Mouse (Mus musculus) mouse trophoblast stem cell (cell line): Measurements from ENCODE around the gene Eng.

Experiments
- in situ Hi-C, 2 experiments: fragments of 300-500 bp; cut with MseI, MboI; formaldehyde crosslinking; loops; 2 replicates in 1 of 2; 3 replicates in 1 of 2; pipeline ENCODE4 v1.15.1; 2025

Eng gene

DNA sequence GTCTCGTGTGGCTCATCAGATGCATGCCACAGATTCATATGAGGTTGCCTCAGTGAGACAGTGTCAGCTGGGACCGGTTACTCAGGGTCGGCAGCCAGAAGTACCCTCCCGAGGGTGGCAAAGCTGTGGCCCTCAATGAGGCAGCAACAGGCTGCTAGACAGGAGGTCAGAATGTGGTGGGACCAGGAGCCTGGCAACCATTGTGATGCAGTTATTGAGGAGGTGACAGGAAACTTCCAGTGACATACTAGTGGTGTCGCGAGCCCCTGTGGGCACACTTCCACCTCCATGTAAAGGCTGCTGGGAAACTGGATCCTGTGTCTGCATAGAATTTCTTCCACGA lies 24.9 kb upstream of the Eng start, which contains the start of gene Ak1:
Gene Ak1 (plus strand): TSS at position 242 of the 343 bp plus-strand sequence.
- in situ Hi-C loops, result no loop called here

DNA sequence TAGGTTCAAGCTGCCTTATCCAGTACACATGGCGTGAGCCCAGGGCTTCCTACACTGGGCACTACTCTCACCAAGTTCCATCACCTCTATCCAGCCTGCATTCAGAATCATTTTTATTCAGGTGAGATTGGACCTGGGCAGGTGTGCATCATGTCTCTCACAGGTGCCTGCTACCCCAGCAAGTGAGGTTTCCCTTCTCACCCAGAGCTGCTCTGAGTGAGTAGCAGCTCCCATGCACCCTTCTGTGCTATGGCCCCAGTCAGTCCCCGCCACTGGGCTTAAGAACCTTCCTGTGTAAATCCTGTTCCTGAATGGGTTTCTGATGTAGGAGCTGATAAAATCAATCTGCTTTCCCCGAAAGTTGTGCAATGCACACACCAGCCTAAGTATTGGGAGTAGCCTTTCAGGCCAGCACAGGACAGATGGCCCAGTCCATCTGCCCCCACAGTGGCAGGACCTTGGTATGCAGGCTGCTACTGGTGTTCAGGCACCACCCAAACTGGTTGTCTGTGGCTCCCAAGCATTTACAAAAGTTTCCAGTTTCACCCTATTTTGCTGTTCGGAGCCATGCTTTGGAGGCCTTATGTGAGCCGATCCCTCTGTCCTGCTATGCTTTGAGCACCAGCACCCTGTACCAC lies 22.2 kb upstream of the Eng start:
- in situ Hi-C loops, result no loop called here

DNA sequence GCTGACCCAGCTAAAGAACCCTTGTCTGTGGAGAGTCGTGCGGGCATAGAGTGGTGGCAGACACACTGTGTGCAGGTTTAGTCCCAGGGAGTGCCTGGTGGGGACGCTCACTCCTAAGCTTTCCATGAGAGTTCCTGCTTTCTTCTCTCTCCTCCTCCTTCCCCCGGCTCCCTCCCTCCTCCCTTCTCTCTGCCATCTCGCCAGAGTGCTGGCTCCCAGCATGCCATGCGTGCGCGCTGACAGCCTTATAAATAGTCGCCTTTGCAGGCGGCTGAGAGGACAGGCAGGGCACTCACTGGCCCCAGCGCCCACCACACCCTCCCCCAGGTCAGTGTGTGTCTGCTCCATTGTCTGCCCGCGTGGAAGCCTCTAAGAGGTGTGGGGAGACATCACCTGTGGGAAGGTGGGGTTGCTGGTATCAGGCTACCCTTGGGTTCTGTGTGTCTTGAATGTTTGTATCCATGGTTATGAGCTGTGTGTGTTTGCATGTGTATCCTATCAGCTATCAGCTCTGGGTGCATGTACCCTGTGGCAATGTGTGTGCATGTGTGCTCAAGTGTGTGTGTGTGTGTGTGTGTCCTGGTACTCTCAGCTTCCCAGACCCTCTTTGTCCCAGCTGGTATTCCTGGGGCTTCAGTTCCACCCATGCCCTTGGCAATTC lies 21.1 kb upstream of the Eng start:
- in situ Hi-C loops, result no loop called here

DNA sequence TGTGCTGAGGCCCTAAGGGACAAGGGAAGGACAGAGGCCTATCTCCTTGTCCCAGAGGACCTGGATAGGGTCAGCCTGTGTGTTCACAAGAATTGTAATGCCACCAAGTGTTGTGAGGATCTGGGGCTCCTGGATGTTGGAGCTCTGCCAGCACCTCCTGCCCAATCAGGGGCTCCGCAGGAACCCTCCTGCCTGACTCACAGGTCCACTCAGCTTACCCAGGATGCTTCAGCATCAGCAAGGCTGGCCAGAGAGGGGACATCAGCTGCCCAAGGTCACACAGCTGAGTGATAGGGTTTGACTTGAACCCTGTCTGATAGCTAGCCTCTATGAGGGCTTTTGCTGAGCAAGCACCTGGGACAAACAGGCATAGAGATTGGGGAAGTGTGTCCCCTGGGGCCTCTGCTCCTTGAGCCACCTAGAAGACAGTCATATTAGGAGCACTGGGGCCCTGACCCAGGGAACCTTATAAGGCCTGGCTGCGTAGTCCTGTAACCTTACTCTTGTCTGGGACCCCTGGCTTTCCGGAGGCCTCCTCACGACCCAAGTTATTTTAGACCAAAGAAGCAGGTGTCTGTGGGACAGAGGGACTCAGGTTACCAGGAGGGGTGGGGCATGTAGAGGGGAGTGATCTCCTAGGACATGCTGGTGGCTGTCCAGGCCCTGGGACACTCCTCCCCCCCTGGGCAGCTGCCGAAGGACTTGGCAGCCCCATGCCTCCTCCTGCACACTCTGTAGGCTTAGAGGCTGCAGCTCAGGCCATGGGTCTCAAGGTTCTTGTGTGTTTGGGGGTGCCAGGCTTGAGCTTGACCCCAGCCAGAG lies 20.3 kb upstream of the Eng start:
- in situ Hi-C loops, result no loop called here

DNA sequence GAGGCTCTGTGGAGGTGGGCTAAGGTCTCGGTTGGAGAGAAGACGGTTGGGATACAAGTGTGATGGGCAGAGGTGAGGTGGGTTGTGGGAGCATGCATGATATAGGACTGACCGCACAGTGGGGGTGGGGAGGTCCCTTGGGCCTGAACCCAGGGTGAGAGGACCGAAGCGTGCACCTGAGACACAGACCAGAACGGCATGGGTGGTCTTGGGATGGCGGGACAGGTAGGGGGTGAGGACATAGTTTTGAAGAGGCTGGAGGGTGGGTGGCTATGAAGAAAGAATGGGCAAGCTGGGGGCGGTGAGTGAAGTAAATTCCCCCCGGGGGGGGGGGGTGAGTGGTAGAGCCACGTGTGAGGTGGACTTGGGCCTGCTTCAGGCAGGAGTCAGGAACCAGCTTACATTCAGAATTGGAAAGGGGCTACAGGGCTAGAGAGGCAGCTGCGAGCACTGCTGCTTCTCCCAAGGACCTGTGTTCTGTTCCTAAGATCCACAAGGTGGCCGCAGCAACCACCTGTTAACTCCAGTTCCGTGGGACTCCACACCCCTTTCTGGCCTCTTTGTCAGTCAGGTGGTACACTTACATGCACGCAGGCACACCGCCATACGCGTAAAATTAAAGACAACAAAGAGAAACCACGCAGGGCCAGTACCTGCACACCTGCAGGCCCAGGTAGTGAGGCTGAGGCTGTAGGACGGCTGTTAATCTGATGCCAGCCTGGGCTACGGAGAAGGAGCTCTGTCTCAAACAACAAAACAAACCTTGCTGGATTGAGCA lies 18.9 kb upstream of the Eng start:
- in situ Hi-C loops, result no loop called here

DNA sequence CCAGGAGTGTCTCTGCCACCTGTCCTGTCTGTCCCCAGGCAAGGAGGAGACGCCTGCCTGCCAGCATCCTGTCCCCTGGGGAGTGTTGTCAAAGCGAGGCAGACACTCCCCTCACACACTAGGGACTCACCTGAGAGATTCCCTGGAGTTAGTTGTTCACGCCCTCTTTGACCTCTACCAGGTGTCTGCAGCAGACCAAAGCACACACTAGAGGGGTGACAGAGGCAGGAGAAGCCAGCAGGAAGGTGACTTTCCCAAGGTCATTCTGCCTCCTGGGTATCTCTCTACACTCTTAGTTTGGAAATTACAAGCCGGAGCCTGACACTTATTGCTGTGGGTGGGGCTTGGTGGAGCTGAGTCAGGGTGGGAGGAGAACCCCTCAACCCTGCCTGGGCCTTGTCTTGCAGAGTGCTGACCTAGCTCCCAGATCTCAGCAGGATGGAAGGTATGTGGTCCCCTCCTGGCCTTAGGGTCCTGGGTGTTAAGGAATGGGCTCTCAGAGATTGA lies 18.3 kb upstream of the Eng start:
- in situ Hi-C loops, result no loop called here

DNA sequence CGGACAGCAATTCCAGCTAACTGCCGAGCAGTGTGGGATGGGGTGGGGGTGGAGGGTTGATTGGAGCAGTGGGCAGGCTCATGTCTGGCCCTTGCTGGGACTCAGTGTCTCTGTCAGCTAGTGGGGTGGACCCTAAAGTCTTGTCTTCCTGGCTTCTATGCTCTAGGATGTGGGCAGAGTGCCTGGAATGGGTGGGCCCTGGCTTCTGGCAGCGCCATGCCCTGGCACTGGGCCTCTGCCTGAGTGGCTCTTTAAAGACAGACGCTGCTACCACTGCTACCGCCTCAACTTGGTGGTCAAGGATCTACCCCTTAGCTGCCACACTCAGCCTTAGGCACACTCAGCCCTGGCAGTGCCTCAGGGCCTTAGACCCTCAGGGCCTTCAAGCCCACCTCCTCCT lies 17.7 kb upstream of the Eng start:
- in situ Hi-C loops, result no loop called here

DNA sequence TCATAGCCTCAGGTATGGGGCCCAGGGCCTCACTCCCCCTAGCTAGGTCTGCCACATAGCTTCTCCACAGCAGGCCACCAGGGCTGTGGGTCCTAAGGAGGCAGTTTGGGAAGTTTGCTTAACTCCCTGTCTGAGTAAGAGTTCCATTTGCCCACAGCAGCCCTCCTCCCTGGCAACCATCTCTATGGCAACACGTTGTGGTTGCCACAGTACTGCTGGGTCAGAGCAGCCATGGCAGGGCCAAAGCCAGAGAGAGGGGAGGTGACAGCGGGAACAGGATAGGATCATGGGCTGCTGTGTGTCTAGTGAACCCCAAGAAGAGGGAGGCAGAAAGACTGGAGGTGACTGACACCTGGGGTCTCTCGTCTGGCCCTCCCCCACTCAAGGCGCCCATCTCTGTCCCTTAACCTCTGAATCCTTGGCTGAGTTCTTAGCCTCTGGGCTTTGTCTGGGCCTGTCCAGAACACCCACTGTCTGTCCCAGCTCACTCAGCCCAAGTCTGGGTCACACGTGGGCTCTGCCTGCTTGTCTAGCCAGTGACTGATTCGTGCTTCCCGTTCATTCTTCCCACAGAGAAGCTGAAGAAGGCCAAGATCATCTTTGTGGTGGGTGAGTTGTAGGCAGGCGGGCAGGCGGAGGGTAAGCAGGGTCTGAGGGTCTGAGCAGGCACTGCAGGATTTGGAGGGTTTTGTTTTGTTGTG lies 17.0 kb upstream of the Eng start:
- in situ Hi-C loops, result no loop called here

DNA sequence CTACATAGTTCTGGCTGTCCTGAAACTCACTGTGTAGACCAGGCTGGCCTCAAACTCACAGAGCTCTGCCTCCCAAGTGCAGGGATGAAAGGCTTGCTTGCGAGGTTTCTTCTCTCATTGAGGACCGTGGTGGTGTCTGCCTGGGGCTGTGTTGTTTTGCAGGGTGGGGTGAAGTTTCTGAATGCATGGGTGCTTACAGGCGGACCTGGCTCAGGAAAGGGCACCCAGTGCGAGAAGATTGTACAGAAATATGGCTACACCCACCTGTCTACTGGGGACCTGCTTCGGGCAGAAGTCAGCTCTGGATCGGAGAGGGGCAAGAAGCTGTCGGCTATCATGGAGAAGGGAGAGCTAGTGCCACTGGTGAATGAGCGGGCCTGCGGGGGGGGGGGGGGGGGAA lies 16.4 kb upstream of the Eng start:
- in situ Hi-C loops, result loop anchor here in 1 of 2 experiments (5.0 kb wide), 1 partner anchor 52 kb away; no protein-coding TSS in a partner anchor

DNA sequence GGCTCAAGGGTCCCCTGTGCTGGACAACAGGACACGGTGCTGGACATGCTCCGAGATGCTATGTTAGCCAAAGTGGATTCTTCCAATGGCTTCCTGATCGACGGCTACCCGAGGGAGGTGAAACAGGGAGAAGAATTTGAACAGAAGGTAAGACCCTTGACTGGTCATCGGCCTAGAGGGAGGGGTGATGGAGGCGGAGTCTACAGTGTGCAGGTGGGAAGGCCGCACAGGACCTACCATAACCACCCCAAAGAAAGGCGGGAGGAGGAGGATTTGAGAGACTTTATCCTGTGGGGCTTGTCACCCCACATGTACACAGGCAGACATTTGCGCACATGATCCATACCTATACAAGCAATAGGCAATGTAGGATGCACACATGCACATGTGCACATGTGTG lies 15.3 kb upstream of the Eng start:
- in situ Hi-C loops, result loop anchor here in 1 of 2 experiments (5.0 kb wide), 1 partner anchor 51 kb away; no protein-coding TSS in a partner anchor

DNA sequence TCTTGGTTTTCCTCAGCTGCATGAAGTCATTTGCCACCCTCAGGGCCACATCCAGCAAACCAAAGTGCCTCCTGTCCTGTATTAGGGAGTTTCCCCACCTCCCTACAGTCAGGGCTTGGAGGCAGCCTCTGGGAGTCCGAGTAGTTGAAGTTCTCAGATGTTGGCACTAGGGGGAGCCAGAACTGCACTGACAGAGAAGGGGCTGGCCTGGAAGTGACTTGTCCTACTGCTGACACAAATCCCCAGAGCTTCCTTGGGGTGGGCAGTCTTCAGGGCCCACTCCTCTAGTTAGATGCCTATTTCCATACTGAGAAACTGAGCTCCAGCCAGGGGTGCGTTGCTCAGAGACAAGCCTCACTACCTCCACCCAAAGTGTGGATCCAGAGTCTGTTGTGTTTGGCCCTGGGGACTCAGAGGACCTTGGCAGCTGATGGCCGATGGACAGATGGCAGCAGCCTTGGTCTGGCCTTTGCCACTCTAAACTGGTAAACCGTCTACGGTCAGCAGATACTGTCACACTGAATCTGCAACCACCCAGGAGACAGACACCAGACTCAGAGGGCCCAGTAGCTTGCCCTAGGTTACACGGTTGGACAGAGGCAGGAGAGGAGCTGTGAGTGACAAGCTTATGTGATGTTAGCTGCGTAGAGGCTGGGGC lies 14.5 kb upstream of the Eng start:
- in situ Hi-C loops, result loop anchor here in 1 of 2 experiments (5.0 kb wide), 1 partner anchor 50 kb away; no protein-coding TSS in a partner anchor

DNA sequence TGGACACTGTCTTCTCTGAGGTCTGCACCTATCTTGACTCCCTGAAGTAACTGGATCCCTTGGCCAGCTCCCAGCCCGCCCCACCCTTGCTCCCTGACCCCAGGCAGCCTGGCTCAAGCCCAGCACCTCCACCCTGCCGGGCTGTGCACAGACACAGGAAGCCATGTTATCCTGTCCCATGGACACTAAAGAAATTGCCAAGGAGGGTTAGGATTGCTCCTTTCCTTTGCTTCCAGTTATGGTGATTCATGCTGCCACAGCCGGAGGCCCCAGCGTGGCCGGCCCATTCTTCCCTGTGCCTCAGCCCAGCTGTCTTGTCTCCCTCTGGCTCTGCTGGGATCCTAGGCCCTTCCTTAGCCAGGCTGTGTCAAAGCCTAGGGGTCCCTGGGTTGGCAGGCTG lies 12.7 kb upstream of the Eng start:
- in situ Hi-C loops, result loop anchor here in 1 of 2 experiments (5.0 kb wide), 1 partner anchor 49 kb away; no protein-coding TSS in a partner anchor

DNA sequence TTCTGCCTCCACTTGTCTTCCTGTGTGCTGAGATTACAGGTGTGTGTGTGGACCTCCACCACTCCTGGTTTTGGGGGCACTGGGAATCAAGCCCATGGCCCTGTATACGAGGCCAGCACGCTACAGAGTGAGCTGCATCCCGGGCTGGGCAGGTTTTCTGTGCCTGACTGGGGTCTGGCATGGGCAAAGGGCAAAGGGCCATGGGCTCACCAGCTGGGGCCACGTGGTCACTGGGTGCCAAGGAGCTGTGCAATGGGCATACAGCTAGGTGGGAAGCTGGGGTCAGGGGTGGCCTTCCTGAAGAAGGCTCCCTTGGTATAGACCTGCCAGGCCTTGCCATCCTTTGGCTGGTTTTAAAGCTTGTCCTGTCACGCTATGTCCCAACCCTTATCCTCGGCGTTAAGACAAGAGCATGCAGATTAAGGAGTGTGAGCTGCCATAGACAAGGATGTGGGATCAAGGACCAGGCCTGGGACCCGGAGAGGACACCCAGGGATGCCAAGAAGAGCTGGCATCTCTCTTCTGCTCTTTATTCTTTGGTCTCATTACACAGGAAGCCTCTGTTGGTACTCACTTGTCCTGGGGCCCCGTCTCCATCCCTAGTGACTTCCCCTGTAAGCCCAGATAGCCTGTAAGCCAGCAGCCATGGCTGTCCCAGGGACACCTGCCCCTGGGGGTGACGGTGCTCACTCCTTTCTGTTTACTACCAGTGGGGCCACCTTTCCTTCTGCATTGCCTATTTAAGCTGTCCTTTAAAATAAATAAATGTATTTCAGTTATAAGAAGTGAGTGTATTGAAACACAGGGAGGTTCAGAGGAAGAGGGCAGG lies 11.9 kb upstream of the Eng start:
- in situ Hi-C loops, result loop anchor here in 1 of 2 experiments (5.0 kb wide), 1 partner anchor 48 kb away; no protein-coding TSS in a partner anchor

DNA sequence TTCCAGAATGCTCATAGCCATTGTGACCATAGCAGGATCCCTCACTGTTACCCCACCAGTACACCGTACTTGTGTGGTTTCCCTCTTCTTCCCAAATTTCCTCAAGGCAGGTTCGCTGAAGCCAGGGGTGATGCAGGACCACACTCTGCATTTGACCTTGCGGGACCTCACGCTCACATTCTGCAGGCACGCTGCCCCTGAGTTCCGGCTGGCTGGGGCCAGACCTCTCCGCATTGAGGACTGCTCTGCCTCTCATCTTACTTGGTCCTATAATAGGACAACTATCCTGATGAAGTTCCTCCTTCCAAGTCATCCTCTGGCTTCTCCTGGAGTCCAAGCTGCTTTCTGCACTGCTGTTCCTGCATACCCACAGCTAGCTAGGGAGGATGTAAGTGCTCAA lies 9.8 kb upstream of the Eng start:
- in situ Hi-C loops, result no loop called here

DNA sequence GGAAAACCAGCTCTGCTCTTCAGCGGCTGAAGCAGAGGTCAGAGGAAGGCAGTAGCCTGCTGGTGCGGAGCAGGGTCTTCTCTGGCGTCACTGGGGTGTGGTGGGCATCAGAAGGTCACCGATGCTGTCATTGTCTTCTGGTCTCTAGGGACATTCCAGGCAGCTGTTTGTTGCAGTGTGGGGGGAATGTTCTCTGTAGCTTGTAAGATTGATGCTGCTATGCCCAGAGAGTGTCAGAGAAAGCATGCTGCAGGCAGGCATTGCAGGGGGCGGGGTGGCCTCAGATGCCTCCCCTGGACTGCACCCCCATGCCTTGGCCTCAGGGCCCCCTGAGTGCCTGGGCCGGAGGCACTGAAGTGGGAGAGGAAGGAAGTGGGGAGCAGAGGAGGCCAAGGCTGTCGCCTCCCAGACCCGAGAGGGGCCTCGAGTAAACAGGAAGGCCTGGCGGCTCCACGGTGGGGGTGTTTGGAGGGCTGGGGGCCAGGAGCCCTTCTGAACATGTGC lies 8.6 kb upstream of the Eng start:
- in situ Hi-C loops, result no loop called here

DNA sequence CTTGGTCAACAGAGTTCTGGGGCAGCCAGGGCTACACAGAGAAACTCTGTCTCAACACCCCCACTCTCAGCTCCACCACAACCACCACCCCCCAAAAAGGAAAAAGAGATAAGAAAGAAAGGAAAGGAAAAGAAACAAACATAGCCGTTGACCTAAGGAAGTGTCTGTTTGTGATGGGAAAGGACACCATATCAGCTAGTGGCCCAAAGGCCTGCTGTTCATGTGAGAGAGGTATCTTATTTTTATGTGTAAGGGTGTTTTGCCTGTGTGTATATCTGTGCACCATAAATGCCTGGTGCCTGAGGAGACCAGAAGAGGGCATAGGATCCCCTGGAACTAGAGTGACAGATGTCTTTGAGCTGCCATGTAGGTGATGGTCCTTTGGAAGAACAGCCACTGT lies 6.8 kb upstream of the Eng start:
- in situ Hi-C loops, result no loop called here

DNA sequence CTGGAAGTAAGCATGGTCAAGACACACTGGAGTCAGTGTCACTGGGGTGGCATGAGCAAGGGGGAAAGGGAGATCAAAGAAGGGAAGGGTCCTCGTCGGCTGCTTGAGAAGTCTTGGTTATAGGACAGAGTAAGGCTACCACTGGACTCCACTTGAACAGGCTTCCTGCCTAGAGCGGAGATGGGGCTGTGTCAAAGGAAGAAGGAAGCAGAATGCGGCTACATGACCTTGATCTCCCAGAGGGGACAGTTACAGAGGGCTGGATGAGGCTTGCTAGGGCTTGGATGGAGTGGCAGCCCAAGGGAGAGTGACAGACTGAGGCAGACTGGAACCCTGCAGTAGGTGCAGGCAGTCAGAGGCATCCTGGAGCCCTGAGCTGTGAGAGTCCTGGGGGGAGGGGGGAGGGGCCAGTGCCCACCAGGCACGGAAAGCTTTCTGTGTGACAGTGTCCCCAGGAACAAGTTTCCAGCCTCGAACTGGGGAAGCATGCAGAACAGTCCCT lies 5.8 kb upstream of the Eng start:
- in situ Hi-C loops, result no loop called here

DNA sequence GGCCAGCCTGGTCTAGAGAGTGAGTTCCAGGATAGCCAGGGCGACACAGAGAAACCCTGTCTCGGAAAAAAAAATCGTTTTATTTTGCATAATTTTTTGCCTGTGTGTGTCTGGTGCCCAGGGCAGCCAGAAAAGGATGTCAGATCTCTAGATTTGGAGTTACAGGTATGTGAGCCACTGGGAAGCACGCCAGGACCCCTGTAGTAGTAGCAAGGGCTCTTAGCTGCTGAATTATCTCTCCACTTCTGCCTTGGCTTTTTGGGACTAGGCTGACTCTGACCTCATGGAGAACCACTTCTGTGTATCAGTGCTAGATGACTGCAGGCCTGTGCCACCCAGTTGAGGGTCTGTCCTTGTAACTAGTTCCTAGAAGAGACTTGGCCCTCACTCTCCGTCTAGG lies 4.6 kb upstream of the Eng start:
- in situ Hi-C loops, result no loop called here

DNA sequence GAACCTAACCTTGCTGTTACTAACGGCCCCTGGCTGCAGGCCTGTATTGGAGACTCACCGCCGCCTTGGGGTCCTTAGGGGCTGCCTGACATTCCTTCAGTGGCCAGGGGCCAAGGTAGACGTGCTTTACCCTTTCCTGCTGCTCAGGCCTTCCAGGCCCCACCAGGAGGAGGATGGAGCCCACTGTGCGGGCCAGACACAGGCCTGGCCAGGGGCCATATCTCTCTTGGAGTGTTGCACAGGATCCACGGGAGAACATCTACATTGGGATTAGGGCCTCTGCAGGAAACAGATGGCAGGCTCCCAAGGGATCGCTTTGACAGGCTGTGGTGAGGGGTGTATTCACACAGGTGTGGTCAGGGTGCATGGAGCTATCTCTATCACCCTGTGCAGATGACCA lies 3.6 kb upstream of the Eng start:
- in situ Hi-C loops, result no loop called here
